Mouse (Mus musculus): ENCODE results near the gene Tmem235.

The Tmem235 gene

DNA sequence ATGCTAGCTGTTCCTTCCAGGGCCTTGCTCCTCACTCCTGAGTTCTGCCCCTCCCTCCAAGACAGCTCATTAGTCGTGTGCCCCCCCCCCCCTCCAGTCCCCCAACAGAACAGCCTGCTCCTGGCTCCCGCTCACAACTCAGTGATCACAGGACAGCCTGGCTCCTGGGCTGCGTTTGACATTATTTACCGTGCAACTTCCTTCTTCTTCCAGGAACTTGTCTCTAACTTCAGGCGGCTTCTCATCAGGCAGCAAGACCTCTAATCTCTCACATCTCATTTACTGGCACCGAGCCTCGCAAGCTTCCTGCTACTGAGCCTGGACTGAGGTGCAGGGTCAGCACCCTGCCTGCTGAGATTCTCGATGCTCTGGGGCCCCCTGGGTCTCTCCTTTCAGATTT is 21.2 kb downstream of the Tmem235 start:
- in situ Hi-C loops (cut with MboI; ENCODE audit: unreplicated experiment in 2 of 2) = no loop called here

DNA sequence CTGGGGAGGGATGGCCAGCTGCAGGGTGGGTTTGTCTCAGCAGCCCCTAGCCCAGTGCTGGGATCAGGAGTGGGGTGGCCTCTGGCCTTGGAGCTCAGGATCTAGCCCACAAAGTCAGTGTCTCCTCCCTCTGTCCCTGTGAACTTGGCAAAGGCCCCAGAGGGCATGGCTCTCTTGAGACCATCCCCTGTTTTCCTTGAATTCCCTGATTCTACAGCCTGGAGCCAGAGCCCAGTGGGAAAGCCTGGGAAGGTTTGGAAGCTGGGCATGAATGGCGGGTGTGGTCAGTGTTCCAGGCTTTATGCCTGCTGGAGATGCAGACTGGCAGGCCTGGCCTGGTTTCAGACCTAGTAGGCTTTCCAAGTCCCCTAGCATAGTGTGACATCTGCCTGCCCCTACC is 21.7 kb downstream of the Tmem235 start:
- in situ Hi-C loops (cut with MboI; ENCODE audit: unreplicated experiment in 2 of 2) = no loop called here

DNA sequence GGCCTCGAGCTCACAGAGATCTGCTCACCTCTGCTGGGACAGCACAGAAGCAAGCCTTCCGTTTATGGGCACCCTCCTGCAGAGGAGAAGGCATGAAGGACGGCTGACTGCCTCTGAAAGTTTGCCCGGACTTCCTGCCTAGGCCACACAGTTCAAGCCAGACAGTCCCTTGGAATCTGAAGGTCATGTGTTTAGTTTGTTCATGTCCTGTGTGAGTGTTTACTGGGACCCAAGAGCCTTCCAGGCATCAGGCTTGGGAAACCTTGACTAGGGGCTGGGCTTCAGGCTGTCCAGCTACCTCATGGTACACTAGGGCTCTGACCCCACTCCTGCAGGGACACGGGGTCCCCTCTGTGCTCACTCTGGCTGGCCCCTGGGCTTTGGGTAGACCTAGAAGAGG is 25.4 kb downstream of the Tmem235 start:
- in situ Hi-C loops (cut with MboI; ENCODE audit: unreplicated experiment in 2 of 2) = loop anchor here in 1 of 2 experiments (5.0 kb wide), 1 partner anchor 36 kb away; no protein-coding TSS in a partner anchor

DNA sequence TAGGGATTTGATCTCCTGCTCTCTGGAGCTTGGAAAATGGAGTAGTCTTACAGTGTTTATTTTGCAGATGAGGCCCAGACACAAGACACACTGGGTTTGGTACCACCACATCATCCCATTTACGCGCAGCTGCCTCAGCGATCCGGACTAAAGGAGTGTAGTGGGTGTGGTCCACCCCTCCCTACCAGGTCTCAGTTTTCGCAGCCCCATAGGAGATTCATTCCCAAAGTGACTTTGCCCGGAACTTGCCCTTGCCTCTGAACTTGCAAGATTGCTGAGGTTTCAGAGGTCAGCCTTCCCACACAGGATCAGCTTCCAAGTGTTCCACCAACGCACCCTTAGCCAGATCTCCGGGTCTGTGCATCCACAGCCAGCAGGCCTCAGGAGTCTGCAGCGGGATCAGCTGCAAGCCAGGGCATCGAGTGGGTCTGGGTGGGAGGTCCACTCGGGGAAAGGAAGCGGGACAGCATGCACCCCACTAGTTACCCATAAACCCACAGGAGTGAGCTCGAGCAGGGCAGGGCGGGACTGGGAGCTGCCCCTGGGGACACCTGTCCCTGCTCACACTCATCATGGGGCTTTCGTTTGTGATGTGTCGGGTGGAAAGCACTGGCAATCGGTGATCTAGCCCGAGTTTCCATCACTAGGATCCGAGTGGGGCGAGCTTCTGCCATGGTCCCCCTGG is 27.8 kb downstream of the Tmem235 start:
- in situ Hi-C loops (cut with MboI; ENCODE audit: unreplicated experiment in 2 of 2) = loop anchor here in 1 of 2 experiments (5.0 kb wide), 1 partner anchor 34 kb away; no protein-coding TSS in a partner anchor

DNA sequence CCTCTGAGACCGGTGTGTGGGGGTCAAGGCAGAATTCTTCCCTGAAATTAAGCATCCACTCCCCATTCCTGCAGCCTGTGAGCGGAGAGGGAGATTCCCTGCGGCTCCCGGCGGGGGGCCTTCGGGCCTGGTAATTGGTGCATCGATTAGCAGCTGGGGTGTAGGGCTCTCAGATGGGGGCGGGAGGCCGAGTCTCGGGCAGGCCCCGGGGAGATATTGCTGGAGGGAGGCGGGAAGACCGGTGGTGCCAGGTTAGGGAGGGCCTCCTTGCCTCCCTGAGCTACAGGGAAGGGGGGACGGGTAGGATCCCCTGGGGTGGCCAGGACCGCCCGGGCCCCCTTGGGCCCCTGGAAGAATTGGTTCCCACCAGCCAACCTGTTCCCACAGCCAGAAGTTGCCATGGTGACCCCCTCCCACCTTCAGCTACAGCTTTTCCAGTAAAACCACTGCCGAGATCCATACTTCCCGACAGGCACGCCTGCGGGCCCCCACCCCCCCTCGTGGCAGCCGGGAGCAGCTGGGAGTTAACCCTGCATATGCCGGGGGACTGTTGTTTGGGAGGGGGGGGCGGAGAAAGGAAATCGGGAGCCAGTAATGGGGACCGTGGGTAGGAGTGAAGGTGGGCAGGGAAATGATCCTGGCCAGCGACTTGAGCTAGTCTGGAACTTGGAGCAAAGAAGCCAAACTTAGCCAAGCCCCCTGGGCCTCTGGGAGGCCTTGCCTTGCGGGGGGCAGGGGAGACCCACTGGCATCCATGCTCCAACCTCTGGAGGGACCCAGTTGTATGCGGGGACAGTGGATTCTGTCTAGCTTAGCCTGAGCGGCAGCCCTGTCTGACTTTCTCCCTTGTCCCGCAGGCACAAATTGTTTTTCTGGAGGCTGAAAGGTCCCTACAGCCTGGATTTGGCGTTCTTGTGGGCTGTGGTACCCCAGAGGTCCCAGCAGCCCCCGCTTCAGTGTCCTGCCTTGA is 28.6 kb downstream of the Tmem235 start:
- in situ Hi-C loops (cut with MboI; ENCODE audit: unreplicated experiment in 2 of 2) = loop anchor here in 1 of 2 experiments (5.0 kb wide), 1 partner anchor 33 kb away; no protein-coding TSS in a partner anchor

DNA sequence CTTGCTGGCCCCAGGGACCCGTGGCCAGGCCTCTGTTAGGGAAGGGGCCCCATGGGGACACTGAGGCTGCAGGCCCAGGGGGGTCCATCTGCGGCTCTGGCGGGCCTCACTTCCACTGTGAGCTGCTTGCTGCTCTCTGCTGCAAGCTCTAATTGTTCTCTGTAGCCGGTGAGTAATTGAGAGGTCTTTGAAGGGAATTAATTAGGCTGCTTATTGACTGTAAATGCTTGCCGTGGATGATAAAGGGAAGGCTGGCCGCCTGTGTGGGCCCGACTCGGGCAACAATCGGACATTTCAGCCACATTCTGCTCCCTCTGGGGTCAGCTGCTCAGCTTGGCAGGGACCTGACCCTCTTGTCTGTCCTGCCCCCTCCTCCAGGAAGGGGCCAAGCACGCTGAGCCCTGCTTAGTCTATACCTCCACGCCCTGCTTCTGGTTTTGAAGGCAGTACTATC is 29.4 kb downstream of the Tmem235 start:
- in situ Hi-C loops (cut with MboI; ENCODE audit: unreplicated experiment in 2 of 2) = loop anchor here in 1 of 2 experiments (5.0 kb wide), 1 partner anchor 32 kb away; no protein-coding TSS in a partner anchor

DNA sequence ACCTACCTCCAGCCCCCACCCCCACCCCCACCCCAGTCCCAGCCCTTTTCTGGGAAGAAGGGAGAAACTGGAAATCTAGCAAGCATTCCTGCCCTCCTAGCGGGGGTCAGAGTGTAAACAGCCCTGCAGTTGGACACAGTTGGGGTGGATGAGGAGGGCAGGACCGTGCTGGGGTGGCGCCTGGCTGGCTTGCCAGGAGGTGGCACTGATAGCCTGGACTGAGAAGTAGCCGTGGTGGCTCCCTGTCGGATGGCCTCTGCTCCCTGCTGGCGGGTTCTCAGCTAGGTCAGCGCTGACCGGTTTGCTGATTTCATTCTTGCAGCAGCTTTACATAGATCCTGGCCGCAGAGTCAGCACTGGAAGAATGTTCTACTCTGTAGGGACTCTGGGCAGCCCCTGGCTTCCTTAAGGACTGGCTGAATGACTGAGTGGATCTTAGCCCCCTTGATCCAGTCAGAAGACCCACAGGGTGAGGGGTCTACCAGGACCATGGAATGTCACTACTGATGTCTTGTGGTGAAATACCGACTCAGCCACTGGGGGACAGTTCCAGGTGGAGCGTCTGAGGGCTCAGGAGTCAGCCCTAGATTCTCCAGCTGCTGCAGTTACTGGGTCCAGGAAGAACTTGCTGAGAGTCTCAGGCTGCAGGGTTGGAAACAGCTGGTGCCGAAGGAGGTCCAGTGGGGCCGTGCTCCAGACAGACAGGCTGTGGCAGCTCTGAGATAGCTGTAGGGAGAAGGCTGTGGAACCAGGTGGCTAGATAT is 30.1 kb downstream of the Tmem235 start:
- in situ Hi-C loops (cut with MboI; ENCODE audit: unreplicated experiment in 2 of 2) = no loop called here

DNA sequence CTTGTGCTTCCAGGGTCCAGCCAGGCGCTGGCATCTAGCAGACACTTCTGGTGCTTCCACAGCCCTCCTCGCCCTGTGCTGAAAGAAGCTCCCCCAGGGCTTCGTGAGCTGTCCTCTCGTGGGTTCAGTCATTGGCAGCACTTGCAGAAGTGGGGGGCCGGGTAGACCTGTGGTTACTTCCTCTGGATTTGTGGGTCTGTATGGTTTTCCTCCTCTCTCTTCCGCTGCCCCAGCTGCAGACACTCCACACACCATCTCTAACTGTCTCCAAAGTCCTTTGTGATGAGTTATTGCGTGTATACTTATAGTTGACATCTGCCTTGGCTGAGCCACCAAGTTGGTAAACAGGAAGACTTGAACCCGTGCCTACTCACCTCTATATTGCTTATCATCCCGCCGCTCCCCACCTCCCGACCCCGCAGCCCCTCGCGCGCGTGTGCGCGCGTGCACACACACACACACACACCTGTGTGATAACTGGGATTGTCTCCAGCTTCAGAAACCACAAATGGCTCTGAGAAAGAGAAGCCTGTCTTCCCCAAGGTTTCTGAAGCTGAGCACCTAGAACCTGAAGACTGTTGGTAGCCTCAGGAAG is 31.1 kb downstream of the Tmem235 start:
- in situ Hi-C loops (cut with MboI; ENCODE audit: unreplicated experiment in 2 of 2) = no loop called here

DNA sequence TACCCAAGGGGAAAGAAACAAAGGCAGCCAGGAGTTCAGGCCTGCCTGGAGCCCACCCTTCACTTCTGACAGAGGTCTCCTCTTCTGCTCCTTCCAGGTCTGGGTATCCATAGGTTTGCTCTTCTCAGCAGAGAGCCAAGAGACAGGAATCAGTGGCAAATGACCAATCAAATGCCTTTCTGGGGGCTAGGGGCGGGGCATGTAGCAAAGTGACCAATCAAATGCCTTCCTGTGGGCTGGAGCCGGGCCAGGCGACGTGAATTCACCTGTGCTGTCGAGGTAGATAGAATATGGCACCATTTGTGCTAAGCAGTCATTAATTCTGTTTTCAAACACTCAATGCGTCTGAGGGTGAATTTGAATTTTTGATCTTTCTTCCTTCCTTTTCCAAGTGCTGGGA is 31.6 kb downstream of the Tmem235 start:
- in situ Hi-C loops (cut with MboI; ENCODE audit: unreplicated experiment in 2 of 2) = no loop called here

DNA sequence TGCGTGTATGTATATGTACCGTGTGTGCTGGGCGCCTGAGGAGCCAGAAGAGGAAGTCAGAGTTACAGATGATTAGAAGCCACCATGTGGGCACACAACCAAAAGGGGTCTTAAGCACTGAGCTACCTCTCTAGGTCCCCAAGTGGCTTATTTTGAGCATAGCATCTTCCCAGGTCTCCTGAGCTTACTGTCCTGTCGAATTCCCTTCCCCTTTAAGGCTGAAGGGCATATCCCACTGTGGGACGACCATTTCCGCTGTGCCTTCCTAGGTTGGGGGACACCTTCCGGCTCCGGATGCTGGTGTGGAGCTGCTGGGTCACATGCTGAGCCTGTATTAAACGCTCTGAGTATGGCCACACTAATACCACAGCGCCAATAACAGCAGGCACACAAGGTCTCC is 34.1 kb downstream of the Tmem235 start:
- in situ Hi-C loops (cut with MboI; ENCODE audit: unreplicated experiment in 2 of 2) = no loop called here

DNA sequence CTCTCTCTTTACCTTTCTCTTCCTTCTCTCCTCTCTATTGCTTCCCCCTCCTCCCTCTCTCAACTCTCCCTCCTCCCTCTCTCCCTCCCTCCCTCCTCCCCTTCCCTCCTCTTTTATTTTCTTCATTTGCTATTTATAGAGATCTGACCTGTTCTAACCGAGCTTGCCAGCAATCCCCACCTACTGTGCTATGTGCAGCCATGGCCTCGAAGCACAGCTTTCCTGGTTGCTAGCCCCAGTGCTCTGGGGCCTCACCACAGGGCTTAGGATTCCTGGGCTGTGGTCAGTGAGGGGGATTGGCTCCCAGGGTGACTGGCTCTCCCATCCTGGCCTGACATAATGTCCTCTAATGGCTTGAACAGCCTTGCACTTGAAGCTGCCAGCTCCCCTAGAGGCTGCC is 36.0 kb downstream of the Tmem235 start:
- in situ Hi-C loops (cut with MboI; ENCODE audit: unreplicated experiment in 2 of 2) = no loop called here

DNA sequence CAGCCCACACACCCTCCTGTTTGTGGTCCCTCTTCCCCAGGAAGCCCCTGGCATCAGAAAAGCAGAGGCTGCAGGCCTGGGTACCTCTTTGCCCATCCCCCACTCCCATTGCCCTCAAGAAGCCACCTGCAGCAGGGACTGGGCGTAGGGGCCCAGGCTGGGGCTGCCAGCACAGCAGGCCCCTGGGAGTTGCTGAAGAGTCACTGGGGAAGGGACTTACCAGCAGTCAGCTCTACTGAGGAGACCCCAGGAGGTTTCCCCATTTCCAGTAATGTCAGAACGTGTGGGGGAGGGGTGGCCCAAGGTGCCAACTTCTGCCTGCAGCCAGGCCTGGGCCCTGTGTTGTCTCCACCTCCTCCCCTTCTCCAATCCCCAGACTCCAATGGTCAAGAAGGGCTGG is 41.7 kb downstream of the Tmem235 start:
- in situ Hi-C loops (cut with MboI; ENCODE audit: unreplicated experiment in 2 of 2) = no loop called here

DNA sequence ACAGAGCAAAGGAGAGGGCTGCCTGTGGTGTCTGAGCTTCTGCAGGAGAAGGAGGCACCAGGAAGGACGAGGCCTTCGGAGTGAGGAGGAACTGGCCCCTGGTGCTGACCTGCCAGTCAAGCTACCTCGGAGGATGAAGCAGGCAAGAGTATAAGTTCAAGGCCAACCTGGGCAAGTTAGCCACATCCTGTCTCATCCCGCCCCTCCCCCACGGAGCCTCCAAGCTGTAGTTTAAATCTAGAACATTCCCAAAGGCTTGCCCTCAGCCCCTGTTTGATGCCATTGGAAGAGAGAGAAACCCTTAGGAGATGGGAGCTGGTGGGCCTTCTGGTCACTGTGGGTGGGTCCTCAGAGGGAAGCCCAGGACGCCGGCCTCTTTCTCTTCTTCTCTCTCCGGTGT is 43.9 kb downstream of the Tmem235 start:
- in situ Hi-C loops (cut with MboI; ENCODE audit: unreplicated experiment in 2 of 2) = no loop called here

DNA sequence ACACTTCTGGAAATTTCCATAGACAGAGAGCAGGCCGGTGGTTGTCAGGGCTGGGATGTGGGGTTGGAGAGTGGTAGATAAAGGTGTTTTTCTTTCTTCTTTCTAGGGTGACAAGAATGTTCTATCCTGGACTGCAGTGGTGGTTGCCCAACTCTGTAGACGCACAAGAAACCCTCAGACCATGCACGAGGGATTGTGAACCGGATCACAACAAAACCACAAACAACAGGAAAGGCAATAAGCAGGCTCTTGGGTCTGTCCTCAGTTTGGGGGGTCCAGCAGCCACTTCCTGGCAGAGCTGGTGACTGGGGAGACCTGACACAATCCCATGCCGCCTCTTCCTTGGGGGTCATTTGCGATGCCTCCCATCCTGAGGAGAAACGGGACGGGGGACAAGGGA is 48.8 kb downstream of the Tmem235 start:
- in situ Hi-C loops (cut with MboI; ENCODE audit: unreplicated experiment in 2 of 2) = no loop called here

DNA sequence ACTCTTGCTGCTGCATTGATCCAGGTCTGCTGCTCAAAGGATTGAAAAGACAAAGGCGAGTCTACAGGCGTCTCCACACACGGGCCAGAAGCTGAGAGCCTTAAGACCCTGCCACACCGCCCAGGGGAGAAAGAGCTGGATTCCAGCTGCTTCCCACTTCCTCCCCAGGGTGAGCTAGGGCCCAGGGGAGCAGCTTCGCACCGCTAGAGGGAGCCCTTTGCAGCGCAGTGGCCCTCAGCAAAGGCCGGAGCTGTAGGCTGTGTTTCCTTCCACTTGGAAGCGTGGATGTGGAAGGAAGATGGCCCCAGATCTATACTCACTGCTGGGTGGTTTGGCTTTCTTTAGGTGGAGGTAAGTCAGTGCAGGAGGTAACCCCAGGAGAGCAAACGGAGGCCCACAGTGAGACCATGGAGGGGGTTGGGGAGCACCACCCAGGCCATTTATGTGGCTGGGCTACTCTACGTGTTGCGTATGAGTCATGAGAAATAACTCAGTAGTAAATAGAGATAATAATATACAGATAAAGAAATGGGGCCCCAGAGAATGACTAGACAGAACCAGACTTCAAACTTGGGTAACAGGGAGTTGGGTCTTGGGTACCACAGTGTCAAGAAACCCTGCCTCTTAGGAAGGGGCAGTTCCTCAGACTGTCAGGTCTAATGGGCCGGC is 52.3 kb downstream of the Tmem235 start:
- in situ Hi-C loops (cut with MboI; ENCODE audit: unreplicated experiment in 2 of 2) = no loop called here

DNA sequence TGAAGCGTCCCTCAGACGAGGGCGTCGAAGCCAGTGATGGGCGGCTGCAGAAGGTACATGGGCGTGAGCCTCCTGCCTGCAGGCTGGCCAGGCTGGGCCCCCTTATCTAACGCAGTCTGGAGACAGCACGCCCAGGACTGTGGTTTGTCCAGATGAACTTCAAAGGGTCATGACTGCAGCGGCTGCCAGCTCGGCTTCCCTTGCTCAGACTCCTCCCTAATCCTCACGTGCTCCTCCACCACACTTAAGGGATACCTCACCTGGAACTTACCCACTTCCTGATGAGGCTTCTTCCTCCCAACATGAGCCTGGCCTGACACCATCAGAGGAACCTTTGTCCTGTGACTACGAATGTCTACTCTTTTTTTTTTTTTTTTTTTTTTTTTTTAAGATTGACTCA is 54.0 kb downstream of the Tmem235 start:
- in situ Hi-C loops (cut with MboI; ENCODE audit: unreplicated experiment in 2 of 2) = no loop called here
